In the genomic region with DNA sequence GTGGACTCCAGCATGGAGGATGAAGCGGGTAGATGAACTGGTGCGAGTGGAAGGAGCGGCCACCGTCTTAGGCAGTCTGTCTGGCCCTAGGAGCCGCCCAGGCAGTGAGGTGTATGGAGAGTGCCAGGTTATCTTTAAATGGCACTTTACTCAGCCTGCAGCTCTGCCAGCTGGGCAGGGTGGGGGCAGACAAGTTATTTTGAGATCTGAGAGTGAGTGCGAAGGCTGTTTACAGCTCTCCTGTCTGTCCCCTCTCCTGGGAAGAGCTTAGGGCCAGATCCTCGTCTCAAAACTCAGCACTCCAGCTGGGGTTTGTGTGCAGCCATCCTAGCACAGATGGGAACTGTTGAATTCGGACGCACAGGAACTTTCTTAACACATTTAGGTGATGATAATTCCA, we compare ENCODE assay signal across 13 mouse cellular contexts. TPM values are rescaled to one million over a fixed set of nuclear protein-coding genes. Genes with fewer than 3 reads are reported as not detected.
A peak's percentile ranks its signal among the peaks of the same experiment; 100 is the strongest.
DNase-seq lines count a peak whose midpoint lies in the region; ATAC-seq lines count a peak whose summit lies in the region.
"Had no signal": no experiment of that assay in that cellular context is flagged by ENCODE, and none has a peak within 500 bp of the region (broad histone marks: within the 10 kb centered on the region; RNA-seq: fewer than 3 reads in every experiment).

No protein-coding gene starts in this region.

- 70% methylated on average over 9 of the region's 9 CpGs for WGBS in forebrain, embryonic 10.5 days
- WGBS in hindbrain, embryonic 10.5 days = 71% methylated on average over 9 of the region's 9 CpGs

- H3K9me3 ChIP-seq in forebrain, embryonic 10.5 days = no peaks in the 10 kb centered on the region
- H3K9me3 ChIP-seq in hindbrain, embryonic 10.5 days = no peaks in the 10 kb centered on the region
- H3K9me3 ChIP-seq: hindbrain, embryonic 13.5 days had no signal

- peaks cover 23% of the 10 kb centered on the region for H3K36me3 ChIP-seq in forebrain, embryonic 10.5 days (replicated peaks)
- peaks cover 22% of the 10 kb centered on the region for H3K36me3 ChIP-seq in hindbrain, embryonic 10.5 days

- no peak overlapping the region for H3K4me3 ChIP-seq in forebrain, embryonic 10.5 days
- no peak overlapping the region for H3K4me3 ChIP-seq in hindbrain, embryonic 10.5 days
- H3K4me3 ChIP-seq: hindbrain, embryonic 13.5 days had no signal

- no peak overlapping the region for H3K27ac ChIP-seq in forebrain, embryonic 10.5 days
- H3K27ac ChIP-seq in hindbrain, embryonic 10.5 days = no peak overlapping the region
- H3K27ac ChIP-seq: hindbrain, embryonic 13.5 days; liver, embryonic 14.5 days had no signal

- peak; percentile 66 to 84 for DNase-seq in frontal cortex, postnatal 36 days (ENCODE audit: low spot score in 2 of 2)
- DNase-seq in frontal cortex, postnatal 14 days (ENCODE audit: low spot score in 2 of 2) = no peak
- DNase-seq in heart, adult 8-10 months (ENCODE audit: low spot score) = peak; percentile 44
- peak; percentile 32 to 88 for DNase-seq in left cerebral cortex, adult 8-10 months (ENCODE audit: low spot score in 2 of 2)
- no peak for DNase-seq in kidney, postnatal 25 days
- no peak for DNase-seq in forebrain, embryonic 10.5 days (ENCODE audit: extremely low spot score, low spot score)
- DNase-seq in hindbrain, embryonic 10.5 days (ENCODE audit: low spot score) = no peak

- H3K27me3 ChIP-seq in forebrain, embryonic 10.5 days (ENCODE audit: poor library complexity, severe bottlenecking) = no peaks in the 10 kb centered on the region
- no peaks in the 10 kb centered on the region for H3K27me3 ChIP-seq in hindbrain, embryonic 10.5 days (ENCODE audit: insufficient read depth, poor library complexity, severe bottlenecking)
- H3K27me3 ChIP-seq: hindbrain, embryonic 13.5 days; Patski had no signal

- peaks cover 23% of the 10 kb centered on the region for H3K4me1 ChIP-seq in forebrain, embryonic 10.5 days
- peaks cover 19% of the 10 kb centered on the region for H3K4me1 ChIP-seq in hindbrain, embryonic 10.5 days (replicated peaks)

- ATAC-seq in erythroid progenitor cell, adult 5-6 weeks (replicated peaks; ENCODE audit: low FRiP score, poor library complexity, severe bottlenecking) = 0 out of 2 replicates have a peak, but pooled peaks have one; percentile 22
- ATAC-seq: Patski had no signal

RNA-seq across cellular contexts. Expression of a gene that starts 3.5 kb away (rescaled TPM):
- not detected in 2 replicates for total RNA-seq in erythroid progenitor cell, adult 5-6 weeks (2015; ENCODE audit: low replicate concordance)
- not detected in 2 replicates for total RNA-seq in erythroid progenitor cell, adult 5-6 weeks (2017; ENCODE audit: low replicate concordance)
- total RNA-seq in heart, adult 8-10 months (2022) = 1 to 10 TPM; 2.3 to 3.5 (median 2.8) TPM
- total RNA-seq in left cerebral cortex, adult 8-10 months (2022) = 100 to 1,000 TPM; 167 to 177 (median 171) TPM
- polyA plus RNA-seq in forebrain, embryonic 10.5 days (2016; fragmentation: Nextera tagmentation; extraction: Ambion mirVana) = 60.5 and 62.4 TPM in 2 replicates
- 63.3 and 72.2 TPM in 2 replicates for polyA plus RNA-seq in hindbrain, embryonic 10.5 days (2016; fragmentation: Nextera tagmentation; extraction: Ambion mirVana)
- total RNA-seq: megakaryocyte progenitor cell, adult 5-6 weeks; monocyte, adult 5-6 weeks had no signal

RNA-seq across cellular contexts. Expression of a gene that starts 51.7 kb away (rescaled TPM):
- total RNA-seq in erythroid progenitor cell, adult 5-6 weeks (2015; ENCODE audit: low replicate concordance) = 21.0 and 27.0 TPM in 2 replicates
- total RNA-seq in erythroid progenitor cell, adult 5-6 weeks (2017; ENCODE audit: low replicate concordance) = 38.0 and 62.0 TPM in 2 replicates
- 10 to 100 TPM; 27.1 to 34.0 (median 30.1) TPM for total RNA-seq in heart, adult 8-10 months (2022)
- 100 to 1,000 TPM; 154 to 181 (median 170) TPM for total RNA-seq in left cerebral cortex, adult 8-10 months (2022)
- polyA plus RNA-seq in forebrain, embryonic 10.5 days (2016; fragmentation: Nextera tagmentation; extraction: Ambion mirVana) = 193 and 203 TPM in 2 replicates
- polyA plus RNA-seq in hindbrain, embryonic 10.5 days (2016; fragmentation: Nextera tagmentation; extraction: Ambion mirVana) = 164 and 186 TPM in 2 replicates

RNA-seq across cellular contexts. Expression of a gene that starts 54.0 kb away (rescaled TPM):
- total RNA-seq in erythroid progenitor cell, adult 5-6 weeks (2015; ENCODE audit: low replicate concordance) = not detected in 2 replicates
- not detected in 2 replicates for total RNA-seq in erythroid progenitor cell, adult 5-6 weeks (2017; ENCODE audit: low replicate concordance)
- total RNA-seq in heart, adult 8-10 months (2022) = 1 to 10 TPM; 1.9 to 3.0 (median 2.5) TPM
- under 1 TPM; 0.38 to 0.91 (median 0.77) TPM for total RNA-seq in left cerebral cortex, adult 8-10 months (2022)
- 0.36 and 0.41 TPM in 2 replicates for polyA plus RNA-seq in forebrain, embryonic 10.5 days (2016; fragmentation: Nextera tagmentation; extraction: Ambion mirVana)
- polyA plus RNA-seq in hindbrain, embryonic 10.5 days (2016; fragmentation: Nextera tagmentation; extraction: Ambion mirVana) = 0.50 and 0.66 TPM in 2 replicates
- total RNA-seq: megakaryocyte progenitor cell, adult 5-6 weeks; monocyte, adult 5-6 weeks had no signal

Comparison
In these comparisons a context has a peak if more than half of its experiments do, and no peak if none do; other contexts are left out.
1. DNase-seq: peak in frontal cortex, postnatal 36 days (2 of 2), heart, adult 8-10 months (single experiment) and left cerebral cortex, adult 8-10 months (2 of 2); none in frontal cortex, postnatal 14 days (0 of 2), kidney, postnatal 25 days (0 of 2), forebrain, embryonic 10.5 days (single experiment) and hindbrain, embryonic 10.5 days (single experiment).
2. RNA of a gene that starts 3.5 kb away (total RNA-seq): 167 to 177 TPM in left cerebral cortex, adult 8-10 months; 2.3 to 3.5 TPM in heart, adult 8-10 months and not detected in erythroid progenitor cell, adult 5-6 weeks; every median in the first group is over 10 times any median in the second.